Mouse (Mus musculus): ENCODE measurements around the gene Rasa3. TPM values are rescaled to one million over a fixed set of nuclear protein-coding genes. Genes with fewer than 3 reads are reported as not detected.

Gene Rasa3
- polyA plus RNA-seq, 1 experiment from 2014 or later, result 34.4 TPM

DNA sequence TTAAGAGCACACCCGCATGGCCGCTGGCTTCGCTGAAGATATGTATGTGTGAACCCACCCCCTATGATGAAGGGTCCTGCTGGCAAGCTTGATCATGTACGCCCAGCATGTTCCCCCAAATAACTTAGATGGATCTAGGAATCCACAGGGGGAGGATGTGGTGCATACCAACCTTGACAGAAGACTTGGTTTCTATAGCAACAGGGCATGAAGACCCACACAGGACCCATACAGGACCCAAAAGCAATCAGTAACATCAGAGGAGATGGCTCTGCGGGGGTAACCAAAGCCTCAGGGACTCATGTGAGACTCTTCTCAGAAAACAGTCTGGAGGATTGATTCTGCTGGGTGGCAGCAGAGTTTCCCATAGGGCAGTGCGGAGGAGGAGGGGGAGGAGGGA, 86.2 kb downstream of the Rasa3 start:
- Histone ChIP-seq H3K4me1 (ENCODE audit: control insufficient read depth, insufficient read depth, low read length) (no peaks in the 10 kb centered on the region), H3K4me3 (ENCODE audit: low read depth, low read length) (no peak overlapping the region), H3K27me3 (ENCODE audit: control insufficient read depth, insufficient read depth, low read length) (no peaks in the 10 kb centered on the region), H3K27ac (ENCODE audit: low read depth, low read length) (0 out of 2 replicates have a peak overlapping the region, but pooled peaks have one; percentile 10), H3K9me3 (ENCODE audit: control insufficient read depth, low read length) (no peaks in the 10 kb centered on the region), H3K9ac (replicated peaks; ENCODE audit: low read depth, low read length) (no peak overlapping the region), H3K4me2 (ENCODE audit: low read depth, low read length) (no peak overlapping the region), H3K36me3 (ENCODE audit: control insufficient read depth, insufficient read depth, low read length) (no peaks in the 10 kb centered on the region)
- ATAC-seq (ENCODE audit: low read depth), result peak; percentile 70; the same call in 1 of the 2 replicates
- WGBS, result 70% methylated on average over 6 of the region's 6 CpGs

DNA sequence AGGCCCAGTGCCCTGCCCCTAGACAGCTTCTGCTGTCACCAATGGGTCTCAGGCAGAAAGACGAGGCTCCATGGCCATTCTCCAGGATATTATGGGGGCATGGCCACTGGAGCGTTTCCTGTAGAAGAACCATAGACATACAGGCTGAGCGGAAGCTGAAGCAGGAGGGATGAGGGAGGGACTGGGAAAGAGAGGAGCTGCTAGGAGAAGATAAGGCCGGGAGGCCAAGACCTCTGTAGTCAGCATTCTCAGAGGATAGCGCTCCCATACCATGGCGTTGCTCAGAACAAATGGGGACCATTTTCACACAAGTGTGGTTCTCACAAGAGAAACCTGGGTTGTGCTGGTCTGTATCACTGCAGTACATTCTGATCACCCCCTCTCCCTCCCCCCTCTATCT, 88.3 kb downstream of the Rasa3 start:
- no peak overlapping the region for H3K27ac ChIP-seq (ENCODE audit: low read depth, low read length)
- H3K27me3 ChIP-seq (ENCODE audit: control insufficient read depth, insufficient read depth, low read length), result no peaks in the 10 kb centered on the region
- H3K4me3 ChIP-seq (ENCODE audit: low read depth, low read length), result no peak overlapping the region
- H3K36me3 ChIP-seq (ENCODE audit: control insufficient read depth, insufficient read depth, low read length), result peaks cover 10% of the 10 kb centered on the region; the same call in 1 of the 2 replicates
- H3K4me2 ChIP-seq (ENCODE audit: low read depth, low read length), result no peak overlapping the region
- 89% methylated on average over 6 of the region's 6 CpGs for WGBS
- no peak overlapping the region for H3K9ac ChIP-seq (replicated peaks; ENCODE audit: low read depth, low read length)
- no peak for ATAC-seq (ENCODE audit: low read depth)
- H3K4me1 ChIP-seq (ENCODE audit: control insufficient read depth, insufficient read depth, low read length), result no peaks in the 10 kb centered on the region
- no peaks in the 10 kb centered on the region for H3K9me3 ChIP-seq (ENCODE audit: control insufficient read depth, low read length)

DNA sequence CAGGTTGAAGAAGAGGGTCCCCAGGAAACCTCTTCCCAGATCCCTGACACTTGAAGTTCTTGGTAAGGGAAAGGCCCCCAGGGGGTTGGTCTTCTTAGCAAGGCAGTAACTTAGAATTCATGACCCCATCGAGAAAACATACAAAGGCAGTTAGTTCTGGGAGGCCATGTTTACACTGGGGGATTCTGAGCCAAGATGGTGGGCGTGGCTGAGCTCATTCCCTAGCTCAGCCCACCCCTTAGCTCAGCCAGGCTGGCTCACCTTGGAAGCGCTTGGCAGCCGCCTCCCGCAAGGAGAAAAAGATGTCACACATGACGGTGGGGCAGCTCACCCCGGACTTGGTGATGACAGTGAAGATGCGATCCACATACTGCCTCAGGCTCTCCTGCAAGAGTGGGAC, 92.8 kb downstream of the Rasa3 start:
- H3K36me3 ChIP-seq (ENCODE audit: control insufficient read depth, insufficient read depth, low read length), result peaks cover 34% of the 10 kb centered on the region; the same call in 1 of the 2 replicates
- no peak overlapping the region for H3K4me2 ChIP-seq (ENCODE audit: low read depth, low read length)
- H3K27me3 ChIP-seq (ENCODE audit: control insufficient read depth, insufficient read depth, low read length), result no peaks in the 10 kb centered on the region
- H3K27ac ChIP-seq (ENCODE audit: low read depth, low read length), result no peak overlapping the region
- no peak overlapping the region for H3K4me3 ChIP-seq (ENCODE audit: low read depth, low read length)
- no peak overlapping the region for H3K9ac ChIP-seq (replicated peaks; ENCODE audit: low read depth, low read length)
- H3K9me3 ChIP-seq (ENCODE audit: control insufficient read depth, low read length), result no peaks in the 10 kb centered on the region
- 79% methylated on average over 8 of the region's 8 CpGs for WGBS
- H3K4me1 ChIP-seq (ENCODE audit: control insufficient read depth, insufficient read depth, low read length), result no peaks in the 10 kb centered on the region
- no peak for ATAC-seq (ENCODE audit: low read depth)

DNA sequence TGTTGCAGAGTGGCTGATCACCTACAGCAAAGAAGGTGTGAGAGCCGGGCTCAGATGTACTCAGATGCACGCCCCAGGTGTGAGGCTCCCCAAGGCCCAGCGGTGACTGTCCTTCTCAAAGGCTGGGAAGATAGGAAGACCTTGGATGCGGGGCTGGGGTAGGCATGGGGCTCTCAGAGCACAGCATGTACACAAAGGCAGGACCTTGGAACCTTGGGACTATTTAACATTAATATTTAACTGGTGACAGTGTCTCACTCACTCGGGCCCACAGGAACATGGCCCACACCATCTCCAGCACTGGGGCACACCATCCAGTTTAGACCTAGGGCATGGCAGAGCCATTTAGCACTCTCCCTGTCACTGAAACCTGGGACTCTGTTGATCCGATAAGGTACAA, 99.5 kb downstream of the Rasa3 start:
- no peak for ATAC-seq (ENCODE audit: low read depth)
- no peaks in the 10 kb centered on the region for H3K4me1 ChIP-seq (ENCODE audit: control insufficient read depth, insufficient read depth, low read length)
- no peak overlapping the region for H3K27ac ChIP-seq (ENCODE audit: low read depth, low read length)
- H3K9me3 ChIP-seq (ENCODE audit: control insufficient read depth, low read length), result no peaks in the 10 kb centered on the region
- no peak overlapping the region for H3K4me2 ChIP-seq (ENCODE audit: low read depth, low read length)
- WGBS, result 96% methylated on average over 6 of the region's 6 CpGs
- H3K27me3 ChIP-seq (ENCODE audit: control insufficient read depth, insufficient read depth, low read length), result no peaks in the 10 kb centered on the region
- H3K9ac ChIP-seq (replicated peaks; ENCODE audit: low read depth, low read length), result no peak overlapping the region
- H3K36me3 ChIP-seq (ENCODE audit: control insufficient read depth, insufficient read depth, low read length), result peaks cover 34% of the 10 kb centered on the region; the same call in 1 of the 2 replicates
- no peak overlapping the region for H3K4me3 ChIP-seq (ENCODE audit: low read depth, low read length)

DNA sequence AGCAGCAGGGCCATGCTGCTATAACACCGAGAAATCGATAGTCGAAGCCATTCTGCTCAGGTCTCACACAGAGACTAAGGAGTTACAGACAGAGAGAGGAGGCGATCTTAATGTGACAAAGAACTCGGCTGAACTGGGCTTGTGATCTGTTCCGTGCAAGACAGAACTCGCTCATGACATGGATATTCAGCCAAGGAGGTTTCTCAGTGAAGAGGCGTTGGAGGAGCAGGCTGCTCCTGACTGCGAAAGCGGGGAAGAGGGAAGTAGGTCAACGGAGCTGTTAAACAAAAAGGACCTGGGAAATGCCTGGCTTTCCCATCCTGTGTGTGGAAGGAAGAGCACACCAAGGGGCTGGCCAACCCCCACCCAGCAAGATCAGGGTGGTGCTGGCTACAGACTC, 105.4 kb downstream of the Rasa3 start:
- H3K9me3 ChIP-seq (ENCODE audit: control insufficient read depth, low read length), result no peaks in the 10 kb centered on the region
- WGBS, result 94% methylated on average over 11 of the region's 11 CpGs
- H3K4me1 ChIP-seq (ENCODE audit: control insufficient read depth, insufficient read depth, low read length), result no peaks in the 10 kb centered on the region
- H3K27ac ChIP-seq (ENCODE audit: low read depth, low read length), result no peak overlapping the region
- no peak overlapping the region for H3K9ac ChIP-seq (replicated peaks; ENCODE audit: low read depth, low read length)
- H3K27me3 ChIP-seq (ENCODE audit: control insufficient read depth, insufficient read depth, low read length), result no peaks in the 10 kb centered on the region
- peaks cover 20% of the 10 kb centered on the region; the same call in 1 of the 2 replicates for H3K36me3 ChIP-seq (ENCODE audit: control insufficient read depth, insufficient read depth, low read length)
- ATAC-seq (ENCODE audit: low read depth), result no peak
- H3K4me2 ChIP-seq (ENCODE audit: low read depth, low read length), result no peak overlapping the region
- no peak overlapping the region for H3K4me3 ChIP-seq (ENCODE audit: low read depth, low read length)

DNA sequence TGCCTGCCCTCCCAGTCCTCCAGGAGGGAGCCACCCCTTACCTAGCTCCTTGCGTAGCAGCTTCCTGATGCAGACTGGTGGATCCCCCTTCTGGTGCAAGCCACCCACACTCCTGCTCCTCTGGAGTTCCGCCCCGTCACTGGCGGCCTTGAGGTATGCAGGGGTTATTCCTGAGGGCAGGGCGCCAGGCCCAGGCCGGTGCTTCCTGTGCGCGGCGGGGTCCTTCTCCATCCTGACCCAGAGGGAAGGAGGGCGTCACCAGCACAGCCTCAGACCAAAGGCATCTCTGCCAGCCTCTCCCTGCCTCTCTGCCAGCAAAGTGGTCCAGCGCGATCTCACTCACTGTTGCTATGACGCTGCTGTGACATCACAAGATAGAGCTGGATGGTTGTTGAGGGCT, 115.3 kb downstream of the Rasa3 start, which contains the start of gene 1700029H14Rik:
Gene 1700029H14Rik, minus strand, starts transcription at position 344 of the 400 bp plus-strand sequence.
- no peak for ATAC-seq (ENCODE audit: low read depth)
- H3K4me1 ChIP-seq (ENCODE audit: control insufficient read depth, insufficient read depth, low read length), result no peaks in the 10 kb centered on the region
- no peaks in the 10 kb centered on the region for H3K27me3 ChIP-seq (ENCODE audit: control insufficient read depth, insufficient read depth, low read length)
- 42% methylated on average over 13 of the region's 13 CpGs for WGBS
- no peaks in the 10 kb centered on the region for H3K9me3 ChIP-seq (ENCODE audit: control insufficient read depth, low read length)
- no peak within 1 kb of the TSS for H3K4me3 ChIP-seq (ENCODE audit: low read depth, low read length)
- no peaks in the 10 kb centered on the region for H3K36me3 ChIP-seq (ENCODE audit: control insufficient read depth, insufficient read depth, low read length)
- no peak within 1 kb of the TSS for H3K27ac ChIP-seq (ENCODE audit: low read depth, low read length)
- no peak within 1 kb of the TSS for H3K9ac ChIP-seq (replicated peaks; ENCODE audit: low read depth, low read length)
- no peak within 1 kb of the TSS for H3K4me2 ChIP-seq (ENCODE audit: low read depth, low read length)

DNA sequence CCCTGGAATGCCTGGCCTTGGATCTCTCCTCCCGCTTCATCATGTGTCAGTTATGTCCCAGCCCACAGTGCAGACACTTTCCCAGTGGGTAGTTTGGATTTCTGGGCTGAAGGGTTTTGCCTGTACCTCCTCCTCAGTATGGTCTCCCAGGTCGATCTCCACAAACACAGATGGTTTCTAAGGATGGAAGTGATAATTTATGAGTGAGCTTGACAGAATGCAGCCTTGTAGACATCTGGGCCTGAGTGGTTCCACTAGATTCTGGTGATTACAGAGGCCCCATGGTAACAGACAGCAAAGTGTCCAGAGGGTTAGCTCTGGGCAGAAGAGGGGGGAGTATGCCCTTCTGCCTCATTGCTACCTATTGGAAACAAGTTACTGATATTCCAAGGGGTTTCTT, 119.9 kb downstream of the Rasa3 start:
- no peaks in the 10 kb centered on the region for H3K9me3 ChIP-seq (ENCODE audit: control insufficient read depth, low read length)
- no peaks in the 10 kb centered on the region for H3K27me3 ChIP-seq (ENCODE audit: control insufficient read depth, insufficient read depth, low read length)
- no peak overlapping the region for H3K9ac ChIP-seq (replicated peaks; ENCODE audit: low read depth, low read length)
- H3K27ac ChIP-seq (ENCODE audit: low read depth, low read length), result no peak overlapping the region
- H3K4me1 ChIP-seq (ENCODE audit: control insufficient read depth, insufficient read depth, low read length), result no peaks in the 10 kb centered on the region
- H3K4me2 ChIP-seq (ENCODE audit: low read depth, low read length), result no peak overlapping the region
- ATAC-seq (ENCODE audit: low read depth), result no peak
- no peaks in the 10 kb centered on the region for H3K36me3 ChIP-seq (ENCODE audit: control insufficient read depth, insufficient read depth, low read length)
- WGBS, result 79% methylated on average over 2 of the region's 2 CpGs
- no peak overlapping the region for H3K4me3 ChIP-seq (ENCODE audit: low read depth, low read length)

DNA sequence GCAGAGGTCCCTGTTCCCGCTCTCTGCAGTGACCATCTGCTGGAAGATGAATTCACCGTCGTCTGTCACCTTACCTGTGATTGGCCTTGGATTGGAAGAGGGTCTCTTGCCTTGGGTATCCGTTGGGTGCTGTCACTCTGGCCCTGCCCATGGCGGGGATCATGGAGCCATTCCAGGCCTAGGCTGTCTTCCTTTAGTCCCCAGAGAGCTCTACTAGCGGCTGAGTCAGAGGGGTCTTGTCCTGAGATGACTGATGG, 125.9 kb downstream of the Rasa3 start:
- Histone ChIP-seq H3K9ac (replicated peaks; ENCODE audit: low read depth, low read length) (no peak overlapping the region), H3K27me3 (ENCODE audit: control insufficient read depth, insufficient read depth, low read length) (no peaks in the 10 kb centered on the region), H3K4me2 (ENCODE audit: low read depth, low read length) (no peak overlapping the region), H3K36me3 (ENCODE audit: control insufficient read depth, insufficient read depth, low read length) (no peaks in the 10 kb centered on the region), H3K27ac (ENCODE audit: low read depth, low read length) (no peak overlapping the region), H3K9me3 (ENCODE audit: control insufficient read depth, low read length) (no peaks in the 10 kb centered on the region), H3K4me1 (ENCODE audit: control insufficient read depth, insufficient read depth, low read length) (no peaks in the 10 kb centered on the region), H3K4me3 (ENCODE audit: low read depth, low read length) (no peak overlapping the region)
- WGBS, result 94% methylated on average over 6 of the region's 6 CpGs
- ATAC-seq (ENCODE audit: low read depth), result no peak

DNA sequence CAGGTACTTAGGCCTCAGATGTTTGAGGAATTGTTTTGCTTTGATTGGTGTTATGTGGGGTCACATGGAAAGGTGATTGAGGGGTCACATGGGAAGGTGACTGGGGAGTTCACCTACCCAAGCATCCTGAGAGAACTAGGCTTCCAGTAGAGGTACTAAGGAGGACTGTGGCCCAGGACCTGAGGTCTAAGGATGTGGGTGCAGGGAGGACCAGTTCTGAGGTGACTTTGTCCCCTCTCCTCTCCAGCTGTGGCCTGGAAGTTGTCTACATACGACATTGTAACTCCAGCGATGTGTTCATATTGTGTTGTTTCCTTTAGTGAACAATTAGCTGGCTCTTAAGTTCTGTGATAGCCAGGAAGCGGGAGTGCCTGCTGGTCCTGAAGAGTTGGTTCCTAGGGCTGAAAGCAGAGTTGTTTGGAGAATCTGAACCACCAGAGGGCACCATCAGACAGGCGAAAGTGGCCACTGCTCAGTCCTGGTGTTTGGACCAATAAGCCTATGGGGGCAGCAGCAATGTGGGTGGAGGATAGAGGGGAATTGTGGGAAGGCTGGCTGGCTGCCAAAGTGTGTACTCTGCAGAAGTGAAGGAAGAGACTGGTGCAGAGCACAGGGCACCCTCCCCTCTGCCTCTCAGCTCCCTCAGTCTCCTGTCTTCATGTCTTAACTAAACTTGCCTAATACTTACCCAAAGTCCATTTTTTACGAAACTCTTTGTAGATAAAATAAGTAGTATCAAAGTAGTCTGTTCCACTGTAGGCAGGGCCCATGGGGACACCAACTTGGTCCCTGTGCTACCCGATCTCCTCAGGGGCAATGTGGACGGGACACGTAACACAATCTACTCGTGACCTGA, 126.5 kb downstream of the Rasa3 start:
- Histone ChIP-seq H3K27ac (ENCODE audit: low read depth, low read length) (no peak overlapping the region), H3K4me1 (ENCODE audit: control insufficient read depth, insufficient read depth, low read length) (no peaks in the 10 kb centered on the region), H3K9me3 (ENCODE audit: control insufficient read depth, low read length) (no peaks in the 10 kb centered on the region), H3K4me3 (ENCODE audit: low read depth, low read length) (no peak overlapping the region), H3K36me3 (ENCODE audit: control insufficient read depth, insufficient read depth, low read length) (no peaks in the 10 kb centered on the region), H3K4me2 (ENCODE audit: low read depth, low read length) (no peak overlapping the region), H3K9ac (replicated peaks; ENCODE audit: low read depth, low read length) (no peak overlapping the region), H3K27me3 (ENCODE audit: control insufficient read depth, insufficient read depth, low read length) (no peaks in the 10 kb centered on the region)
- WGBS, result 61% methylated on average over 9 of the region's 9 CpGs
- ATAC-seq (ENCODE audit: low read depth), result peak; percentile 96
